Mouse (Mus musculus) ovary, postnatal 36 days (tissue): Measurements from ENCODE around the gene Psmd12.
A peak's percentile ranks its signal among the peaks of the same experiment; 100 is the strongest.
"Not testable (repeated sequence)": the region's sequence is repeated elsewhere in the genome, so short reads cannot be mapped to it uniquely, and the experiment has no call there.

ENCODE experiments used
- DNase-seq: peaks from one replicate; pipeline ENCODE4 v3.0.0; 2022; ENCODE audit warnings: low spot score, mixed read lengths

Gene Psmd12

GRCm38 (mm10) chr11:107462478-107462877, 16.8 kb upstream of the Psmd12 start:
- no peak for DNase-seq

GRCm38 (mm10) chr11:107463251-107463681, 16.0 kb upstream of the Psmd12 start:
- DNase-seq: no peak

- no peak for DNase-seq
Measured at GRCm38 (mm10) chr11:107464141-107464540, 15.1 kb upstream of the Psmd12 start.

GRCm38 (mm10) chr11:107465041-107465440, 14.2 kb upstream of the Psmd12 start:
- no peak for DNase-seq

GRCm38 (mm10) chr11:107465969-107466368, 13.3 kb upstream of the Psmd12 start:
- no peak for DNase-seq

- DNase-seq: no peak
Measured at GRCm38 (mm10) chr11:107466611-107467391, 12.5 kb upstream of the Psmd12 start.

GRCm38 (mm10) chr11:107468252-107469030, 10.8 kb upstream of the Psmd12 start:
- DNase-seq: no peak

GRCm38 (mm10) chr11:107469031-107469522, 10.2 kb upstream of the Psmd12 start:
- DNase-seq: peak; percentile 73

- DNase-seq: peak; percentile 58
Measured at GRCm38 (mm10) chr11:107469523-107470371, 9.5 kb upstream of the Psmd12 start.

- DNase-seq: peak; percentile 85
Measured at GRCm38 (mm10) chr11:107470521-107471041, 8.7 kb upstream of the Psmd12 start, which contains the start of gene Pitpnc1. TSS of gene Pitpnc1 (minus strand) at chr11:107470699.

- no peak for DNase-seq
Measured at GRCm38 (mm10) chr11:107471071-107471720, 8.1 kb upstream of the Psmd12 start.

GRCm38 (mm10) chr11:107472304-107472703, 7.0 kb upstream of the Psmd12 start:
- no peak for DNase-seq

GRCm38 (mm10) chr11:107473137-107473820, 6.0 kb upstream of the Psmd12 start:
- DNase-seq: no peak

GRCm38 (mm10) chr11:107479862-107480203, 549 bp downstream of the Psmd12 start:
- no peak for DNase-seq

- no peak for DNase-seq
Measured at GRCm38 (mm10) chr11:107484341-107484740, 5.1 kb downstream of the Psmd12 start.

GRCm38 (mm10) chr11:107502801-107503200, 23.5 kb downstream of the Psmd12 start:
- no peak for DNase-seq

GRCm38 (mm10) chr11:107504364-107504763, 25.1 kb downstream of the Psmd12 start:
- not testable (repeated sequence) for DNase-seq

GRCm38 (mm10) chr11:107506260-107506659, 27.0 kb downstream of the Psmd12 start:
- no peak for DNase-seq

- no peak for DNase-seq
Measured at GRCm38 (mm10) chr11:107509631-107510338, 30.5 kb downstream of the Psmd12 start.
